Mouse (Mus musculus): ENCODE measurements around the gene Rgl1.

- no peak for TF ChIP-seq POLR2A (IDR thresholded peaks at IDR 0.05; ENCODE audit: extremely low read depth, insufficient read depth, low read length)
- no peak for TF ChIP-seq CTCF (IDR thresholded peaks at IDR 0.05; ENCODE audit: extremely low read depth, insufficient read depth, low read length)
These were observed 146.8 kb downstream of the Rgl1 start for GRCm38 (mm10) chr1:152619396-152619795.
